Mouse (Mus musculus): ENCODE data around the gene Rimbp2. TPM values are rescaled to one million over a fixed set of nuclear protein-coding genes. Genes with fewer than 3 reads are reported as not detected.
A peak's percentile ranks its signal among the peaks of the same experiment; 100 is the strongest.

Gene Rimbp2
- polyA plus RNA-seq, 1 experiment from 2014 or later, result not detected

DNA sequence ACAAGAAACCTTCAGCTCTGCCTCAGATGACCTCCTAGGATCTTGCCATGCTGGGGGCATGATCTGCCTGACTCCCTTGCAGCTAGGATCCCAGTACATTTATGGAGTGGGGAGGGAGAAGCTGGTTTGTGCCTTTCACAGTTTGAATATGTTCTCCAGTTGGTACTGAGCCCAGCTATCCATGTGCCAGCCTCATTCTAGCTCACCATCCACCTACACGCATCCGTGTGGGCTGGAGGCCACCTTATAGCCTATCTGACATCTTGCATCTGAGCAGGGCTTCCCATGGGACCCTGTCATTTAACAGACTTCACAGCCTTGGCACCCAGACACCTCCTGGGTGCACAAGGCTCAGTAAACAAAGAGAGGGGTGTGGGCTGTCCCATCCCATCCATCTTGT is 148.2 kb downstream of the Rimbp2 start:
- peaks cover 10% of the 10 kb centered on the region for H3K9me3 ChIP-seq (replicated peaks)
- H3K27me3 ChIP-seq (replicated peaks), result no peaks in the 10 kb centered on the region
- H3K27ac ChIP-seq, result no peak overlapping the region
- no peak overlapping the region for H3K4me2 ChIP-seq
- H3K4me1 ChIP-seq, result no peaks in the 10 kb centered on the region
- H3K9ac ChIP-seq, result no peak overlapping the region
- WGBS (ENCODE audit: insufficient replicate concordance), result 85% methylated on average over 2 of the region's 2 CpGs
- no peak overlapping the region for H3K4me3 ChIP-seq
- ATAC-seq, result no peak
- H3K36me3 ChIP-seq, result no peaks in the 10 kb centered on the region

DNA sequence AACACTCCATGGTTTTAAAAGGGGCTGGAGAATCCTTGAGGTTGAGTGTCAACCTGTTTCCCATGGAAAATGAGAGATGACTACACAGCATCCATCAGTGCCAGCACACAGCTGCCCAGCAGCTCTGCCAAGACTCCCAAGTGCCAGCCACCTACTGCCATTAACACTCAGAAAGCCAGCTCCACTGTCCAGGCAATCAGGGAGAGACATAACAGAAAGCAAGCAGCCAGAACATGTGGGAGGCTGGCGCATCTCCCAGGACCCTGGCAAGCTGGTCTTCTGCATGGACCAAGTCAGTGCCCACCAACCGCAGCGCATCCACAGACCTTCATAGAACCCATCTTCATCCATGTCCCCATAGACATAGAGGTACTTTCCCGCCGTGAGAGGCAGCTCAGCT is 152.7 kb downstream of the Rimbp2 start:
- no peaks in the 10 kb centered on the region for H3K36me3 ChIP-seq
- peaks cover 7% of the 10 kb centered on the region for H3K9me3 ChIP-seq (replicated peaks)
- H3K4me1 ChIP-seq, result no peaks in the 10 kb centered on the region
- 80% methylated on average over 5 of the region's 5 CpGs for WGBS (ENCODE audit: insufficient replicate concordance)
- no peak overlapping the region for H3K27ac ChIP-seq
- no peak overlapping the region for H3K9ac ChIP-seq
- no peak overlapping the region for H3K4me2 ChIP-seq
- H3K4me3 ChIP-seq, result no peak overlapping the region
- ATAC-seq, result no peak
- no peaks in the 10 kb centered on the region for H3K27me3 ChIP-seq (replicated peaks)

DNA sequence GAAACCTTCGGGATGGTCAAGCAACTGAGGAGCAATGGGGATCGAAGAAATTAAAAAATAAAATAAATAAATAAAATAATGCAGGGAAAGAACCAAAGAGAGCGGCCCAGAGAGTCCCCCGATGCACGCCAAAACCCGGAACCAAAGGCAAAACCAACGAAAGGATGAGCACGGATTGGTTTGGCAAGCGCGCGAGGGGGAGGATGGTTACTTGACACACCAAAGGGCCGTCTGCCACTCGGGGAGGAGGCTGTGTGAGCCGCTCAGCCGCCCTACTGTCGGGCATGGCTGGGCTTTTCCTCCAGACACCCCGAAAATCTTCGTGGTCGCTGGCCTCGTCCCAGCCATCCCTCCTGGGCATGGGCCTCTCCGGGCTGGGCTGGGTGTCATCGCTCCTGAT is 171.7 kb downstream of the Rimbp2 start:
- Histone ChIP-seq H3K4me2 (no peak overlapping the region), H3K27me3 (replicated peaks) (no peaks in the 10 kb centered on the region), H3K36me3 (no peaks in the 10 kb centered on the region), H3K4me3 (no peak overlapping the region), H3K4me1 (no peaks in the 10 kb centered on the region), H3K27ac (no peak overlapping the region), H3K9me3 (replicated peaks) (peaks cover 13% of the 10 kb centered on the region), H3K9ac (no peak overlapping the region)
- WGBS (ENCODE audit: insufficient replicate concordance), result 56% methylated on average over 22 of the region's 22 CpGs
- no peak for ATAC-seq

DNA sequence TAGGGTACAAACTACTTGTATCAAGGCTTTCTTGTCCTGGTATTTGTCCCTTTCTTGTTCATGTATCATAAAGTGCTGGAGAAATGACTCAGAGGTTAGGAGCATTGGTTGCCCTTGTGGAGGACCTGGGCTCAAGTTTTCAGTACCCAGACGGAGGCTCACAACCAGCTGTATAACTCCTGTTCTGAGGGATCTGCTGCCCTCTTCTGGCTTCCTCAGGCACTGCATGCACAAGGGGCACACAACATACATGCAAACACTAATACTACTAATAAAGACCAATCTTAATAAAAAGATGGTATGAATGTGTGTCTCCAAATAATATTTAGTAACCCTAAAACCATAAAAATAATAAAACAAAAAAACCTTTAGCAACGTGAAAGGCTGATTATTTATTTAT is 176.9 kb downstream of the Rimbp2 start:
- peaks cover 13% of the 10 kb centered on the region; the same call in 1 of the 2 replicates for H3K9me3 ChIP-seq (replicated peaks)
- H3K27me3 ChIP-seq (replicated peaks), result no peaks in the 10 kb centered on the region
- H3K4me1 ChIP-seq, result no peaks in the 10 kb centered on the region
- 51% methylated on average over 2 of the region's 2 CpGs for WGBS (ENCODE audit: insufficient replicate concordance)
- H3K4me3 ChIP-seq, result no peak overlapping the region
- H3K4me2 ChIP-seq, result no peak overlapping the region
- H3K36me3 ChIP-seq, result no peaks in the 10 kb centered on the region
- H3K27ac ChIP-seq, result no peak overlapping the region
- no peak overlapping the region for H3K9ac ChIP-seq
- no peak for ATAC-seq

DNA sequence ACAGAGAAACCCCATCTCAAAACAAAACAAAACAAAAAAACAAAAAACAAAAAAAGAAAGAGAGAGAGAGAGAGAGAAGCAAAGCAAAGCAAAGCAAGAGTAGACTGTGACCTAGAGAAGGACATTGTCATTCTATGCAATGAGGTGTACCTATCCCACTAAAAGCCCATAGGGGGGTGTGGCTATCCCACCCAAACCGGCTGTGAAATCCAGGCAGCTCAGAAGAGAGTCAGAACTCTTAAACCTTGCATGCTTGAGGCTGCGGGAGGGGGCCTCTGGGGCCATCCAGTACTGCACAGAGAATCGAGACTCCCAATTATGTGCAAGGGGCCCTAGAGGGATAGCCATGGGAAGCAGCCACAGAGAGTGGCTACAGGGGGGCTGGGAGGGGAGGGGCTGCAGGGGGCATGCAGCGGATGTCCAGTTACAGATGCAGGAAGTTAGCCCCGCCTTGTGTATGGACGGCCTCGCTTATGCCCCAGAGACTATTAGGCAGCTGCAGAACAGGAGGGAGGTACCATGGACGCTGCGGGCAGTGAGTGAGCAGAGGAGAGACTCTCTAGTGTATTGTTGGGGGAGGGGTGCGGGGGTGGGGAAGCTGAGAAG is 184.2 kb downstream of the Rimbp2 start:
- Histone ChIP-seq H3K9ac (no peak overlapping the region), H3K27me3 (replicated peaks) (no peaks in the 10 kb centered on the region), H3K36me3 (no peaks in the 10 kb centered on the region), H3K4me2 (peak overlapping the region; percentile 16), H3K4me3 (no peak overlapping the region), H3K27ac (no peak overlapping the region), H3K4me1 (no peaks in the 10 kb centered on the region), H3K9me3 (replicated peaks) (no peaks in the 10 kb centered on the region)
- WGBS (ENCODE audit: insufficient replicate concordance), result 11% methylated on average over 10 of the region's 10 CpGs
- ATAC-seq, result 0 out of 2 replicates have a peak, but pooled peaks have one; percentile 51

DNA sequence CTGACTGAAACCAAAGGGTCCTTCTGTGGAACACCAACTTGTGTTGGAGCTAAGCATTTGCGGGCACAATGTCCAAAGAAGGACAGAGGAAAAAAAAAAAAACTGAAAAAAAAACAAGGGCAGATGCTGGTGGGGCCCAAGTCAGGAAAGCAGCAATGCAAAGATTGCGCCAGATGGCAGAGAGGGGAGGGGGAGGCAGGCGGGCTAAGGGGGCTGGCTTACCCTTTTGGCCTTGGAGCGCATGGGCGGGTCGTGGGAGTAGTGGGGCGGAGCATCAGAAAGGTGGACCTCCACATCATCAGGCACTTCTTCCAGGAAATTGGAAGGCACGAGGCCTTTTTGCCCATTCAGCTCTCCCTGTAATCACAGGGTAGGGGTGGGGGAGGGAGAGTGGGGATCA is 192.2 kb downstream of the Rimbp2 start:
- ATAC-seq, result no peak
- Histone ChIP-seq H3K27ac (no peak overlapping the region), H3K4me2 (no peak overlapping the region), H3K9ac (no peak overlapping the region), H3K9me3 (replicated peaks) (0 out of 2 replicates have a peak, but pooled peaks cover 5% of the 10 kb centered on the region), H3K27me3 (replicated peaks) (no peaks in the 10 kb centered on the region), H3K36me3 (no peaks in the 10 kb centered on the region), H3K4me3 (no peak overlapping the region), H3K4me1 (no peaks in the 10 kb centered on the region)
- WGBS (ENCODE audit: insufficient replicate concordance), result 23% methylated on average over 8 of the region's 8 CpGs

DNA sequence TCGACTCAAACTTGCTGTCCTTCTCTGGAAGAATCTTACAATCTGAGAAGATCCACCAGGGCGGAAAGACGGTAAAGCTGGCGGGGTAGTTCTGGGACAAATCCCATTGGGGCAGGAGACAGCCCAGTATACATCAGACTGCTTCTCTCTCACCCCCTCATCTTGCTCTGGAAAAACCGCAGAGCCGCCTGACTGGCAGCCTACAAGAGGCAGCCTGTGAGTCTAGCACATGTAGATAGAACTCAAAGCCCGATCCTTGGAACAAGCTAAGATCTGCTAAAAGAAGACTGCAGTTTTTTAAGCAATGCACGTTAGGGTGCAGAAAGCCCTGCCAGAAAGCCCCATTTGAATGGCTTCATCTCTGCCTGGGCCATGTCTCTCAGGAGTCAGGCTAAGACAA is 207.0 kb downstream of the Rimbp2 start:
- 66% methylated on average over 8 of the region's 8 CpGs for WGBS (ENCODE audit: insufficient replicate concordance)
- Histone ChIP-seq H3K4me1 (no peaks in the 10 kb centered on the region), H3K9ac (no peak overlapping the region), H3K27me3 (replicated peaks) (no peaks in the 10 kb centered on the region), H3K36me3 (no peaks in the 10 kb centered on the region), H3K4me2 (no peak overlapping the region), H3K9me3 (replicated peaks) (no peaks in the 10 kb centered on the region), H3K27ac (no peak overlapping the region), H3K4me3 (no peak overlapping the region)
- no peak for ATAC-seq

DNA sequence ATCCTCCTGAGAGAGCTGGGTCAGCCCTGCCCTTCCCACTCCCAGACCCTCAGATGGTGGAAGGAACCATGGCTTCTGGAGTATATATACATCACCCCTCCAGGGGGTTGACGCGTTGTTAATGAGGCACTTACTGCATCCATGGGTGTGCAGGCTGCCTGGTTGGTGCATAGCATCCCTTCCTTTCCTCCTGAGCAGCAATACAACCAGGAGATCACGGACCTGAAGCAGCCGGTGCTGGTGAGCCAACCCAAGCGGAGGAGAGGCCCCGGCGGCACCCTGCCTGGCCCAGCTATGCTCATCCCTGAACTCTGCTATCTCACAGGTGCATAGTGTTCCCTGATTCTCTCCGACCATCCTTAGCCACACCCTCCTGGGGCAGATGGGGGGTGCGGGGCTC is 208.1 kb downstream of the Rimbp2 start:
- no peak overlapping the region for H3K27ac ChIP-seq
- H3K9me3 ChIP-seq (replicated peaks), result no peaks in the 10 kb centered on the region
- H3K9ac ChIP-seq, result no peak overlapping the region
- no peaks in the 10 kb centered on the region; the same call in 1 of the 2 replicates for H3K27me3 ChIP-seq (replicated peaks)
- no peak for ATAC-seq
- 55% methylated on average over 9 of the region's 9 CpGs for WGBS (ENCODE audit: insufficient replicate concordance)
- H3K36me3 ChIP-seq, result no peaks in the 10 kb centered on the region
- no peaks in the 10 kb centered on the region for H3K4me1 ChIP-seq
- no peak overlapping the region for H3K4me2 ChIP-seq
- no peak overlapping the region for H3K4me3 ChIP-seq

DNA sequence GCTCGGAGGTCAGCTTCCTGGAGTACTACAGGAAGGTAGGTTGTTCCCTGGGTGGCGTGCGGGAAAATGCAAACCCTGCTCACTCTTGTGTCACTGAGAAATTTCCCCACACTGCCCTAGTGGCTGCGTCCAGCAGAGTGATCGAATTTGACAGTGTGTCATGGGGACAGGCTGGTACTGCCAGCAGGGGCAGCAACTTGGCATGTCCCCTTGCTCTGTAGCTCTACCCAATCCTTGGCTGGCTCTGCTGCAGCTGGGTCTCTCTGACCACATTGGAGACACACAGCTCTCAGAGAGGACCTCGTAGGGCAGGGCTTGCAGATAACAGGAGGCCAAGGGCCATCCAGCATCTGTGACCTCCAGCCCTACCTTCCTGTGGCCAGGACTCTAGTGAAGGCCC is 208.9 kb downstream of the Rimbp2 start:
- Histone ChIP-seq H3K27me3 (replicated peaks) (peaks cover 5% of the 10 kb centered on the region; the same call in 1 of the 2 replicates), H3K4me1 (no peaks in the 10 kb centered on the region), H3K4me2 (no peak overlapping the region), H3K9ac (no peak overlapping the region), H3K36me3 (no peaks in the 10 kb centered on the region), H3K27ac (no peak overlapping the region), H3K4me3 (no peak overlapping the region), H3K9me3 (replicated peaks) (no peaks in the 10 kb centered on the region)
- 53% methylated on average over 6 of the region's 6 CpGs for WGBS (ENCODE audit: insufficient replicate concordance)
- no peak for ATAC-seq

DNA sequence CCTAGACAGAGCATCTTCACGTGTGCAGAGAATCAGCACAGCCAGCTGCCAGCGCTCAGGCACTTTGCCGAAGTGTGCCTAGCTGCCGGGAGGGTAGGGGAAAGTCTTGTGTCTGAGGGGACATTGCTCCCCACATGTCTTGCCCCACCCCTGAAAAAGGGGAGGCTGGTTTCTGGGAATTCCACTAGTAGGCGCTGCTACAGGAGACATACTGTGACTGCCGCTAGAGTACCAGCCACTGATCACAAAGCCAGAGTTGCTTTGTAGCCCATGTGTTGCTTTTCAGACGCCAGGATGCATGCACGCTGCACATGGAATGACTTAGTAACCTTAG is 213.5 kb downstream of the Rimbp2 start:
- peaks cover 15% of the 10 kb centered on the region; the same call in 1 of the 2 replicates for H3K27me3 ChIP-seq (replicated peaks)
- 40% methylated on average over 8 of the region's 8 CpGs for WGBS (ENCODE audit: insufficient replicate concordance)
- H3K4me3 ChIP-seq, result no peak overlapping the region

DNA sequence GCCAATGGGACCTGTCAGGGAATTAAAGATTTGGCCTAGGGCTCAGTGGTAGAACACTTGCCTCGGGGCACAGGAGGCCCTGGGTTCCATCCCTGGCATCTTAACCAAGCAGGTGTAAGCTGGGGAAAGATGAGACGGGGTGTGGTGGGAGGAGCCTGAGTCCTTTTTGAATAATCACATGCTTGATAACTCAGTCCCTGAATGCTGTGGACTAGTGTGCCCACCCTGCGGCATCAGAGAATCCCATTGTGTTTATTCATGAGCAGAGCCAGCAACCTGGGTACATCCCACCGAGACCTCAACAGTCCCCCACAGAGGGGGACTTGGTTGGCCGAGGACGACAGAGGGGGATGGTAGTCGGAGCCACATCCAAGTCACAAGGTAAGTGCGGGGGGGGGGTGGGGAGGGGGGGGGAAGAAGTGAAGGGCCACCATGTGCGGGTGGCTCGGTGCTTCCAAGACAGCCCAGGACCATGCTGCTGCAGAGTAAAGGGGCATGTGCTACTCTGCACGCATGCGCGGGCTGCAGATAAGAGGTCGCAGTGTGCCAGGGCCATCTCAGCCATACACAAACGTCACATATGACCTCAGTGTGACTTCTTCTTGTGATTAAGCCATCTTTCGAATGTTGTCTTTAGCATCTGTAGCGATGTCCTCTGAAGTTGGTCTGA is 214.0 kb downstream of the Rimbp2 start:
- no peaks in the 10 kb centered on the region for H3K4me1 ChIP-seq
- WGBS (ENCODE audit: insufficient replicate concordance), result 37% methylated on average over 17 of the region's 17 CpGs
- no peak overlapping the region for H3K4me3 ChIP-seq
- no peaks in the 10 kb centered on the region for H3K36me3 ChIP-seq
- ATAC-seq, result no peak
- H3K4me2 ChIP-seq, result no peak overlapping the region
- no peak overlapping the region for H3K27ac ChIP-seq
- H3K9me3 ChIP-seq (replicated peaks), result no peaks in the 10 kb centered on the region
- H3K27me3 ChIP-seq (replicated peaks), result peaks cover 15% of the 10 kb centered on the region; the same call in 1 of the 2 replicates
- no peak overlapping the region for H3K9ac ChIP-seq

More for the DNA sequence above, 213.5 kb downstream of the Rimbp2 start:
- Histone ChIP-seq H3K36me3 (no peaks in the 10 kb centered on the region), H3K9me3 (replicated peaks) (no peaks in the 10 kb centered on the region), H3K4me1 (no peaks in the 10 kb centered on the region), H3K9ac (no peak overlapping the region), H3K27ac (no peak overlapping the region), H3K4me2 (no peak overlapping the region)
- ATAC-seq, result no peak

DNA sequence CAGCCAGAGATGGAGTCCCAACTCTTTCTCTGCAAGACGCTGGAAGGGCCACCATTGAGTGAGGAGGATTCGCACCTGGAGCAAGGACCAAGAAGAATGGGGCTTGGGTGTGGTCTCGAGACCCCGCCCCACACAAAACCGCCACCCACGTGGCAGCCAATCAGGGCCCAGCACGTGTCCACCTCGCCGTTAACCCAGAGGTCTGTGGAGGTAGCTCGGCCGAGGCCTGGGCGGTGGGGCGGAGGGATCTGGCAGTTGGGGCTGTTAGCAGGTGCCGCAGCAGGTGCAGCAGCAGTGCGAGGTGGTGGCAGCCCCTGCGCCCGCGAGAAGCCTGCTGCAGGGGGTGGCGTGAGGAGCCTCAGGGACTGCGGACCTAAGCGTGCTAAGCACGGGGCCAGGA is 217.4 kb downstream of the Rimbp2 start:
- ATAC-seq, result no peak
- Histone ChIP-seq H3K27ac (no peak overlapping the region), H3K9me3 (replicated peaks) (no peaks in the 10 kb centered on the region), H3K27me3 (replicated peaks) (peaks cover 15% of the 10 kb centered on the region; the same call in 1 of the 2 replicates), H3K4me1 (no peaks in the 10 kb centered on the region), H3K9ac (no peak overlapping the region), H3K4me2 (no peak overlapping the region), H3K4me3 (no peak overlapping the region), H3K36me3 (no peaks in the 10 kb centered on the region)
- WGBS (ENCODE audit: insufficient replicate concordance), result 53% methylated on average over 22 of the region's 22 CpGs
